Mouse (Mus musculus) heart, postnatal 0 days (tissue): ENCODE measurements at regions not wholly inside any gene's neighbourhood (a gene's known extent, or its start where the extent isn't known, plus 50 kb on each side); places are given as distances from the start of the nearest gene placed in this dataset.
A peak's percentile ranks its signal among the peaks of the same experiment; 100 is the strongest.
"Not testable (repeated sequence)": the region's sequence is repeated elsewhere in the genome, so short reads cannot be mapped to it uniquely, and the experiment has no call there.

Source experiments
- ATAC-seq: fragments of 200-750 bp; cut with Nextera tagmentation; 2 replicates; pipeline ENCODE4 v1.8.0; 2017; ENCODE audit warnings: low read depth, moderate number of reproducible peaks, moderate library complexity; ENCODE audit not compliant: insufficient read depth
- DNase-seq: peaks from one replicate; pipeline ENCODE4 v3.0.0-alpha.2; 2016; ENCODE audit warnings: low spot score
- H3K27ac ChIP-seq: fragments of 300-500 bp; sonication (generic); 2 replicates; pipeline ENCODE4 v1.5.1; 2014; ENCODE audit warnings: low read depth, mild to moderate bottlenecking
- H3K27me3 ChIP-seq: fragments of 300-500 bp; sonication (generic); 2 replicates; pipeline ENCODE4 v1.6.1; 2014; ENCODE audit warnings: low read length, mixed read lengths; ENCODE audit not compliant: control insufficient read depth, insufficient read depth
- H3K36me3 ChIP-seq: fragments of 300-500 bp; sonication (generic); replicated peaks from 2 replicates; pipeline ENCODE4 v1.6.1; 2014; ENCODE audit warnings: low read length, mixed read lengths; ENCODE audit not compliant: control insufficient read depth, insufficient read depth
- H3K4me1 ChIP-seq: fragments of 300-500 bp; sonication (generic); 2 replicates; pipeline ENCODE4 v1.6.1; 2014; ENCODE audit warnings: antibody characterized with exemption; ENCODE audit not compliant: control insufficient read depth, insufficient read depth
- H3K4me2 ChIP-seq: fragments of 300-500 bp; sonication (generic); 2 replicates; pipeline ENCODE4 v1.6.1; 2014; ENCODE audit warnings: low read depth, mild to moderate bottlenecking, low read length, moderate library complexity
- H3K4me3 ChIP-seq: fragments of 300-500 bp; sonication (generic); 2 replicates; pipeline ENCODE4 v1.5.1; 2014; ENCODE audit warnings: low read depth, low read length
- H3K9ac ChIP-seq: fragments of 300-500 bp; sonication (generic); replicated peaks from 2 replicates; pipeline ENCODE4 v1.6.1; 2014; ENCODE audit warnings: low read depth, low read length, mixed read lengths
- H3K9me3 ChIP-seq: fragments of 300-500 bp; sonication (generic); replicated peaks from 2 replicates; pipeline ENCODE4 v1.6.1; 2016; ENCODE audit warnings: low read length; ENCODE audit not compliant: control insufficient read depth
- CTCF ChIP-seq: IDR thresholded peaks from 2 replicates; pipeline ENCODE4 v1.5.1; 2016; ENCODE audit warnings: antibody characterized with exemption, control low read depth, low read depth
- EP300 ChIP-seq: IDR thresholded peaks from 2 replicates; pipeline ENCODE4 v1.6.1; 2016; ENCODE audit warnings: antibody characterized with exemption, low read depth
- WGBS: fragments of 180-500 bp; shearing (Covaris S2); extraction: QIAGEN DNeasy Blood & Tissue Kit; methylation state at CpG from one replicate; pipeline ENCODE4 v1.1.7; 2014; 5-methylcytosine and 5-hydroxymethylcytosine counted together

GRCm38 (mm10) chr3:65608385-65608784 is 57.6 kb upstream of the Lekr1 start:
- H3K27ac ChIP-seq, result no peak overlapping the region
- WGBS, result 27% methylated on average over 5 of the region's 5 CpGs
- H3K4me1 ChIP-seq, result no peaks in the 10 kb centered on the region
- DNase-seq (no peak), ATAC-seq (no peak)
- H3K9me3 ChIP-seq, result no peaks in the 10 kb centered on the region
- TF ChIP-seq EP300 (no peak), CTCF (no peak)
- H3K9ac ChIP-seq, result no peak overlapping the region
- H3K4me3 ChIP-seq, result no peak overlapping the region
- H3K4me2 ChIP-seq, result no peak overlapping the region
- no peaks in the 10 kb centered on the region for H3K36me3 ChIP-seq
- H3K27me3 ChIP-seq, result no peaks in the 10 kb centered on the region

GRCm38 (mm10) chr3:65611712-65612111 is 54.3 kb upstream of the Lekr1 start:
- H3K4me1 ChIP-seq, result no peaks in the 10 kb centered on the region
- no peaks in the 10 kb centered on the region for H3K9me3 ChIP-seq
- TF ChIP-seq EP300, result no peak
- no peak for TF ChIP-seq CTCF
- H3K36me3 ChIP-seq, result no peaks in the 10 kb centered on the region
- no peak overlapping the region for H3K4me2 ChIP-seq
- ATAC-seq, result no peak
- 66% methylated on average over 3 of the region's 3 CpGs for WGBS
- no peak overlapping the region for H3K4me3 ChIP-seq
- no peaks in the 10 kb centered on the region for H3K27me3 ChIP-seq
- DNase-seq, result no peak
- no peak overlapping the region for H3K27ac ChIP-seq
- H3K9ac ChIP-seq, result no peak overlapping the region

DNA sequence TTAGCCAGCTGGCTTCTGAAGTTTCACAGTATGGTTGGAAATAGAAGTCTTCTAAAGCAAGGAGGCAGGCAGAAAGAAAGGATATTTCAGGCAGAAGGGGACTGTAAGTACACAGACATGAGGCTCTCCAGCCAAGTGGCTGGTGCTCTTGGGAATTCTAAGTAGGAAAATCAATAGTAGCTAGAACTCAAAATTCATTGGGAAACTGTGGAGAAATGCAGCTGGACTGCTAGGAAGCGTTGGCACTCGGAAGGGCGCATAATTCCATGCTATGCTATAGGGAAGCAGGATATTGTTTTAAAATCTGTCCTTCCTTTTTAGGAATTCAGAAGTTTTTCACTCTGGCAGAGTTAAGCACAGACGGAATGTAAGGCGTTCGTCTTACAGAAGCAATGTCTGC is 53.6 kb upstream of the Lekr1 start:
- WGBS, result 54% methylated on average over 6 of the region's 6 CpGs
- no peak overlapping the region for H3K4me3 ChIP-seq
- no peaks in the 10 kb centered on the region for H3K27me3 ChIP-seq
- no peak for TF ChIP-seq CTCF
- H3K4me2 ChIP-seq, result no peak overlapping the region
- DNase-seq (no peak), ATAC-seq (no peak)
- no peaks in the 10 kb centered on the region for H3K36me3 ChIP-seq
- H3K4me1 ChIP-seq, result no peaks in the 10 kb centered on the region
- no peak overlapping the region for H3K9ac ChIP-seq
- peak overlapping the region; percentile 2; the same call in 1 of the 2 replicates for H3K27ac ChIP-seq
- no peaks in the 10 kb centered on the region for H3K9me3 ChIP-seq

DNA sequence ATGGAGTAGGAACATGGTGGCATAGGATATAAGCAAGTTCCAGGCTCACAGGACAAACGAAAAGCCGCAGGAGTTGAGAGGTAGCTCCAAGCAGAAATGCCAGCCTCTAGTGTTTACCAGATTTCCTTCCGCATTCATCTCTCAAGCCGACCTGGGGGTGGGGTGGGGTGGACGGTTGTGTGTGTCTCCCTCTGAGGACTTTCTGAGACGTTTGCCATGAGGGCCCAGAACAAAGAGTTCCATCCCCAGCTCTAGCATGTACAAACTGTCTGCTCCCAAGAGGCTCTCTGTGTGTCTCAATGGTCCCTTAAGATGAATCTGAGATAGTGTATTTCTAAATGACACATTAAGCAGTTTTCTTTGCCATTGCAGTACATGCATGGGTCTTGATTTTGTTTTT is 53.1 kb upstream of the Lekr1 start:
- DNase-seq (no peak), ATAC-seq (no peak)
- no peak overlapping the region for H3K9ac ChIP-seq
- no peaks in the 10 kb centered on the region for H3K36me3 ChIP-seq
- no peak overlapping the region for H3K27ac ChIP-seq
- no peaks in the 10 kb centered on the region for H3K9me3 ChIP-seq
- TF ChIP-seq EP300 (no peak), CTCF (no peak)
- 68% methylated on average over 6 of the region's 6 CpGs for WGBS
- no peak overlapping the region for H3K4me3 ChIP-seq
- H3K4me2 ChIP-seq, result no peak overlapping the region
- no peaks in the 10 kb centered on the region for H3K4me1 ChIP-seq
- no peaks in the 10 kb centered on the region for H3K27me3 ChIP-seq

- H3K4me2 ChIP-seq, H3K36me3 ChIP-seq, H3K4me3 ChIP-seq, H3K27me3 ChIP-seq, H3K9ac ChIP-seq, ATAC-seq, H3K4me1 ChIP-seq, H3K9me3 ChIP-seq, DNase-seq, H3K27ac ChIP-seq: not testable (repeated sequence)
- WGBS, result 81% methylated on average over 8 of the region's 8 CpGs
Observed at GRCm38 (mm10) chr3:65614901-65615300, 51.1 kb upstream of the Lekr1 start.
